Mouse (Mus musculus): ENCODE results near the gene Tacstd2. TPM values are rescaled to one million over a fixed set of nuclear protein-coding genes. Genes with fewer than 3 reads are reported as not detected.

Gene Tacstd2
- polyA plus RNA-seq, 1 experiment from 2014 or later, result 89.1 TPM

DNA sequence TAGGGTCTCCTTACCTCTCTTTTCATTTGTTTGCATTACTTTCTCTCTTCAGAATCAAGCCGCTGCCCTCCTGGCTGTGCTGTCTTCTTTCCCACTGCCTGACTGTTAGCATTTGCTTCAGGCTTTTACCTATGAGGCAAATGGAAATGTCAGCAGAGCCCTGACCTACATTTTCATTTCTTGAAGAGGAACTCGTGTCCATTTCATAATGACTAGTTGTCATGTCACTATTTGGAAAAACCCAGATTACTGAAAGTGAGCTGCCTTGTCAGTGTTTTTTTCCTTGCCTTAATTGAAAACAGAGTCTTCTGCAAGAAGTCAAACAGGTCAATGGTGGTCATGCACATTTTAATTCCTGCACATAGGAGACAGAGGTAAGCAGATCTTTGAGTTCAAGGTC is 43.8 kb downstream of the Tacstd2 start, which contains the start of gene Il23r:
Gene Il23r, minus strand, starts transcription at position 101 of the 400 bp plus-strand sequence.
- Histone ChIP-seq H3K4me2 (replicated peaks; ENCODE audit: low read depth, low read length) (no peak within 1 kb of the TSS), H3K36me3 (ENCODE audit: insufficient read depth, low read length) (no peaks in the 10 kb centered on the region), H3K4me1 (ENCODE audit: insufficient read depth, low read depth, low read length) (no peaks in the 10 kb centered on the region), H3K27ac (ENCODE audit: low read length) (no peak within 1 kb of the TSS), H3K9me3 (ENCODE audit: low read length) (no peaks in the 10 kb centered on the region), H3K4me3 (ENCODE audit: low read depth, low read length) (no peak within 1 kb of the TSS), H3K9ac (replicated peaks; ENCODE audit: low read depth) (no peak within 1 kb of the TSS), H3K27me3 (replicated peaks; ENCODE audit: insufficient read depth, low read length) (no peaks in the 10 kb centered on the region)
- WGBS, result 62% methylated on average over 2 of the region's 2 CpGs
- TF ChIP-seq CTCF (IDR thresholded peaks at IDR 0.05), result no peak
- DNase-seq (ENCODE audit: low spot score) (no peak), ATAC-seq (no peak)

Other genes starting within 250 kb of the Tacstd2 start
- gene Il12rb2, start 159.6 kb downstream of the Tacstd2 start, polyA plus RNA-seq (2015; fragmentation: Nextera tagmentation; extraction: Ambion mirVana), result not detected in 2 replicates
- not detected in 2 replicates for gene Il23r, start 43.9 kb downstream of the Tacstd2 start, polyA plus RNA-seq (2015; fragmentation: Nextera tagmentation; extraction: Ambion mirVana)